Mouse (Mus musculus): Measurements from ENCODE around the gene Sec14l3. TPM values are rescaled to one million over a fixed set of nuclear protein-coding genes. Genes with fewer than 3 reads are reported as not detected.

Gene Sec14l3
- polyA plus RNA-seq, 1 experiment = not detected

DNA sequence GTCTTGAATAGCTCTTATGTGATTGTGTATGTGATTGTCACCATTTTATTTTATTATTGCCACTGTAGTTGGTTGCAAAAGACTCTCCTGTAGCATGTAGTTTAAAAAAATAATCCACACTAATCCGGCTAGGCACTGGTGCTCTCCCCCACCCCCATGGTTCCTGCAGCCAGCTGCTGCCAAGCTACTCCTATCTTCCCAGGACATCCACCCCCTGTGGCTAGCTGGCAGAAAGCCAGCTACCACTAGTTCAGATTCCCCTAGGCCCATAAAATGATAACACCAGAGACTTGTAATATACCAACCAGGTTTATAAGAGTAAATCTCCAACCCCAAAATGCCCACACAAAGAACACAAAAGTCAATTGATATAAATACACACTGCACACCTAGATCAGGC is 21.6 kb downstream of the Sec14l3 start:
- Histone ChIP-seq H3K27ac (ENCODE audit: insufficient read depth, low read length) (no peak overlapping the region), H3K4me3 (ENCODE audit: insufficient read depth, low read length) (no peak overlapping the region), H3K4me1 (ENCODE audit: control insufficient read depth, insufficient read depth, low read length) (no peaks in the 10 kb centered on the region)
- TF ChIP-seq POLR2A (IDR thresholded peaks at IDR 0.05; ENCODE audit: low read depth, low read length) (no peak), CTCF (IDR thresholded peaks at IDR 0.05; ENCODE audit: borderline replicate concordance, insufficient read depth, low read length) (no peak)

GRCm38 (mm10) chr11:4087267-4087666 is 22.6 kb downstream of the Sec14l3 start:
- Histone ChIP-seq H3K4me1 (ENCODE audit: control insufficient read depth, insufficient read depth, low read length) (no peaks in the 10 kb centered on the region), H3K27ac (ENCODE audit: insufficient read depth, low read length) (no peak overlapping the region), H3K4me3 (ENCODE audit: insufficient read depth, low read length) (no peak overlapping the region)
- no peak for TF ChIP-seq POLR2A (IDR thresholded peaks at IDR 0.05; ENCODE audit: low read depth, low read length)
- TF ChIP-seq CTCF (IDR thresholded peaks at IDR 0.05; ENCODE audit: borderline replicate concordance, insufficient read depth, low read length) = no peak

DNA sequence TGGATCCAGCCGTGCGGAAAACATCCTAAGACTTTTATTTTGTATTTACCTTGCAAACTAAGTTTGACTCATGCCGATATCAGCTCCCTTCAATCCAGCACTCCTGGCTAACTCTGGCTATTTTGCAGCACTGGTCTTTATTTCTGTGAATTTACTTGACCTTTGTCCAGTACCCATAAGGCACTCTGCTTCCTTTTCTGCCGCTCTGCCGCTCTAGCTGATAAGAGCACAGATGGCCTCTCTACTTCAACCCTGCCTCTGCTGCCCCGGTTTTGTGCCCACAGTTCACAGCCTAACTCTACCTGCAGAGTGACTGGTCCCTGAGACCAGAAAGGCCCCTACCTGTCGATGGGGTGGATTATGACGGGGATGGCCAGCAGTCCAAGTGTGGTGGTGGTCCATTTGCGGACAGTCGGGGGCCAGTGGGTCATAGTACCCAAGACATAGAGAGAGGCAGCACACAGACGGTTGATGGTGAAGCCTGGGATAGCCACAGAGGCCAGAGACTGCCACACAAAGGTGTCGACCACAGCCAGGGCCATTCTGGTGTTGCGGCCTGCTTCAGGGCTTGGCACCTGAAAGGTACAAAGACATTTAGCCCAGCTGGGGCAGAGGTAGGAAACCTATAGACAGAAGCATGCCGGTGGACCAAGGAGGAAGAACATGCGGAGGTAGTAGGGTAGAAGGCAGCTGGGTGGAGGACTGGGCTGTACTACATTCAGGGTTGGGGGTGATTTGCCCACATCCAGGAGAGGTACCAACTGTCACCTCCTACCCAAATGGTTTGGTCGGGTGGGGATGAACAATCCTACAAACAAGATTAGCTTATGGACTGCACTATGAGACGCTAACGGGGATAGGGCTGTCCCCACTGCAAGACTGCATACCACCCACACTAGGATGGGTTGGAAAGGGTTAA is 29.1 kb downstream of the Sec14l3 start:
- peaks cover 2% of the 10 kb centered on the region; the same call in 1 of the 2 replicates for H3K4me1 ChIP-seq (ENCODE audit: control insufficient read depth, insufficient read depth, low read length)
- TF ChIP-seq POLR2A (IDR thresholded peaks at IDR 0.05; ENCODE audit: low read depth, low read length) = no peak
- TF ChIP-seq CTCF (IDR thresholded peaks at IDR 0.05; ENCODE audit: borderline replicate concordance, insufficient read depth, low read length) = no peak
- no peak overlapping the region for H3K4me3 ChIP-seq (ENCODE audit: insufficient read depth, low read length)
- no peak overlapping the region for H3K27ac ChIP-seq (ENCODE audit: insufficient read depth, low read length)

GRCm38 (mm10) chr11:4094378-4095170 is 29.9 kb downstream of the Sec14l3 start:
- H3K27ac ChIP-seq (ENCODE audit: insufficient read depth, low read length) = no peak overlapping the region
- H3K4me3 ChIP-seq (ENCODE audit: insufficient read depth, low read length) = peak overlapping the region; percentile 15; the same call in 1 of the 2 replicates
- TF ChIP-seq POLR2A (IDR thresholded peaks at IDR 0.05; ENCODE audit: low read depth, low read length) (no peak), CTCF (IDR thresholded peaks at IDR 0.05; ENCODE audit: borderline replicate concordance, insufficient read depth, low read length) (no peak)
- peaks cover 2% of the 10 kb centered on the region; the same call in 1 of the 2 replicates for H3K4me1 ChIP-seq (ENCODE audit: control insufficient read depth, insufficient read depth, low read length)

GRCm38 (mm10) chr11:4095171-4096053 is 30.8 kb downstream of the Sec14l3 start, which contains the start of gene Mtfp1:
Gene Mtfp1, minus strand, starts transcription at chr11:4095445.
- Histone ChIP-seq H3K4me1 (ENCODE audit: control insufficient read depth, insufficient read depth, low read length) (peaks cover 2% of the 10 kb centered on the region; the same call in 1 of the 2 replicates), H3K4me3 (ENCODE audit: insufficient read depth, low read length) (peak within 1 kb of the TSS; percentile 44), H3K27ac (ENCODE audit: insufficient read depth, low read length) (peak within 1 kb of the TSS; percentile 37)
- TF ChIP-seq CTCF (IDR thresholded peaks at IDR 0.05; ENCODE audit: borderline replicate concordance, insufficient read depth, low read length) (peak; percentile 19; the same call in 1 of the 2 replicates), POLR2A (IDR thresholded peaks at IDR 0.05; ENCODE audit: low read depth, low read length) (no peak; the same call in 1 of the 2 replicates)

DNA sequence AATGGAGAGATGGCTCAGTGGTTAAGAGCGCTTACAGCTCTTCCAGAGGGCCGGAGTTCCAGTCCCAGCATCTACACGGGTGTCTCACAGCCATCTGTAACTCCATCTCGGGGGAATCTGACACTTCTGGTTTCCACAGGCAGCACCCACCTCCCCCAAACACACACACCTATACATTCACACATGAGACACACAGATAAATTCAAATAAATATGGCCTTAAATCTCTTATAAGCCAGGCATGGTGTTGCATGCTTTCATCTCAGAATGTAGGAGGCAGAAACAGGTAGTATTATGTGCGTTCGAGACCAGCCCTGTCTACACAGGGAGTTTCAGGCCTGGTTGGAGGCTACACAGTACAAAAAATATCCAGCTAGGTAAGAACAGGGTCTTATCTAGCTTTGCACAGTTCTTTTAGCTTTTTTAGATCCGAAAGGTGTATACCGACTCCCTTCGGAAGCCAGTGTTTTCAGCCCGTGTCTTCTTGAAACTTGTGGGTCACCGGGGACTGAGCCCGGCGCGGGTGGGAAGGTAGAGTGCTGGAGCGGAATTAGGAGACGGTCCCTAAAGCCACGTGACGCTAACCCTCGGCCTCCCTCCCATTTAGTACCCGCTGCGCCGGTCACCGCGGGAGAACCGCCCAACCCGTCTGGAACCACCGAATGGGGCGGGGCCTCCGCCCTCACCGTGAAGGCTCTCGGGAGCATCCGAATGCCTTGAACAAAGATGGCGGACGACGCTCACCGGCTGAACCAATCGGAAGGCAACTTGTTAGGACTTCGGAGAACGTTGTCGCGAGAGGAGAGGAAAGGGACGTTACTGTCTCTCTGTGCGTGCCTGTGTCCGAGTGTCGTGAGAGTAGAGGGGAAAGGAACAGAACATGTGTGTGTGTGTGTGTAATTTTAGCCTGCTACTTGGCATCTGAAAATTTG is 31.7 kb downstream of the Sec14l3 start:
- Histone ChIP-seq H3K4me1 (ENCODE audit: control insufficient read depth, insufficient read depth, low read length) (peaks cover 2% of the 10 kb centered on the region; the same call in 1 of the 2 replicates), H3K27ac (ENCODE audit: insufficient read depth, low read length) (peak overlapping the region; percentile 63), H3K4me3 (ENCODE audit: insufficient read depth, low read length) (peak overlapping the region; percentile 46)
- TF ChIP-seq POLR2A (IDR thresholded peaks at IDR 0.05; ENCODE audit: low read depth, low read length) (peak; percentile 99), CTCF (IDR thresholded peaks at IDR 0.05; ENCODE audit: borderline replicate concordance, insufficient read depth, low read length) (no peak)

- no peak for TF ChIP-seq CTCF (IDR thresholded peaks at IDR 0.05; ENCODE audit: borderline replicate concordance, insufficient read depth, low read length)
- TF ChIP-seq POLR2A (IDR thresholded peaks at IDR 0.05; ENCODE audit: low read depth, low read length) = no peak; the same call in 1 of the 2 replicates
- peak overlapping the region; percentile 63 for H3K27ac ChIP-seq (ENCODE audit: insufficient read depth, low read length)
- peaks cover 2% of the 10 kb centered on the region; the same call in 1 of the 2 replicates for H3K4me1 ChIP-seq (ENCODE audit: control insufficient read depth, insufficient read depth, low read length)
- peak overlapping the region; percentile 46 for H3K4me3 ChIP-seq (ENCODE audit: insufficient read depth, low read length)
These were observed 32.5 kb downstream of the Sec14l3 start for GRCm38 (mm10) chr11:4097091-4097621.

- Histone ChIP-seq H3K4me3 (ENCODE audit: insufficient read depth, low read length) (no peak overlapping the region), H3K27ac (ENCODE audit: insufficient read depth, low read length) (no peak overlapping the region), H3K4me1 (ENCODE audit: control insufficient read depth, insufficient read depth, low read length) (peaks cover 2% of the 10 kb centered on the region; the same call in 1 of the 2 replicates)
- TF ChIP-seq POLR2A (IDR thresholded peaks at IDR 0.05; ENCODE audit: low read depth, low read length) (no peak), CTCF (IDR thresholded peaks at IDR 0.05; ENCODE audit: borderline replicate concordance, insufficient read depth, low read length) (no peak)
These were observed 33.5 kb downstream of the Sec14l3 start for GRCm38 (mm10) chr11:4098120-4098519.
